Mouse (Mus musculus) heart, postnatal 10 days (tissue): ENCODE results near the gene Plxna2. TPM values are rescaled to one million over a fixed set of nuclear protein-coding genes. Genes with fewer than 3 reads are reported as not detected.

Source experiments
- DNase-seq, 2 experiments: peaks; one replicate each; pipeline ENCODE4 v3.0.0; 2021
- intact Hi-C: fragments of 180-260 bp; cut with DNase I; formaldehyde crosslinking; loops from one replicate; pipeline ENCODE4 v1.15.1; 2025
- total RNA-seq, 2 experiments: library from RNA; stranded (reverse); gene quantifications; 2 replicates each; pipeline ENCODE4 v1.2.3; 2021

Gene Plxna2
- total RNA-seq, 2 experiments from 2014 or later, result 25.5 to 34.6 TPM

GRCm38 (mm10) chr1:194793226-194793924, 175.4 kb downstream of the Plxna2 start:
- intact Hi-C loops, result no loop called here
- DNase-seq, result no peak

DNA sequence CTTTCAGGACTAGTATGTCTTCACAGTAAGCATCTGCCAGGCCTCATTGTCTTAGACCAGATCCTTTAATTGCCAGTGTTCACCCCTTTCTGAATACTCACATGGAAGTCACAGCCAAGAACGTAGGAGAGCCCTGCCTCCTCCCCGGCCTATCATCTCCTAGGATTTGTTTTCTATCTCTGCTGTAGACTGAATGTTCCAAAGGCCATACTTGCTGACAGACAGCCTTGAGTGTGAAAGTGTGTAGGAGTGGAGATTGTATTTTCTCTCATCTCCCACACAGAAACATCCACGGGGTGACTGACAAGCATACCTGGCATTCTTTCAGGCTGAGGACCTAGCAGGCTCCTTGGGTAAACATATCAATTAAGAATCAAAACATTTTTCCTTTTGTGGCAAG, 177.3 kb downstream of the Plxna2 start:
- DNase-seq, result no peak
- intact Hi-C loops, result no loop called here

- intact Hi-C loops, result no loop called here
- DNase-seq, result no peak
Measured at GRCm38 (mm10) chr1:194797843-194798242, 179.8 kb downstream of the Plxna2 start.

DNA sequence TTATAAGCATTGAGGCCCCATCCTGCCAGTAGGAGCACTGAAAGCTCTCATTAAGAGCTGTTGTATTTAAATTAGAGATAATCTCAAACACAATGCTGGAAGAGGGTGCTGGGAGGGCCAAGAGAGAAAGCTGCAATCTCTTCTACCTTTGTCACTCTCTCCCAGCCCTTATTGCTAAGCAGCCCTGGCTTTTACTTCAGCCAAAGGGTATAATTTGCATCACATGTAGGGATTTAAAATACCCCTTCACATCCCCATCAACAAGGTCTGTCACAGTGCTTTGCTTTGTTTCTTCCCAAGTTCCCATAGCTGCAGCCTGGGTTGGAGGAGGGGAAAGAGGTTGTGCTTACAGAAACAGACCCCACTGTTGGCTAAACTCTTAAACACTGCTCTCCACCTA, 180.5 kb downstream of the Plxna2 start:
- DNase-seq, result no peak
- intact Hi-C loops, result no loop called here

GRCm38 (mm10) chr1:194808261-194808660, 190.2 kb downstream of the Plxna2 start:
- intact Hi-C loops, result no loop called here
- DNase-seq, result peak; percentile 72 to 74

DNA sequence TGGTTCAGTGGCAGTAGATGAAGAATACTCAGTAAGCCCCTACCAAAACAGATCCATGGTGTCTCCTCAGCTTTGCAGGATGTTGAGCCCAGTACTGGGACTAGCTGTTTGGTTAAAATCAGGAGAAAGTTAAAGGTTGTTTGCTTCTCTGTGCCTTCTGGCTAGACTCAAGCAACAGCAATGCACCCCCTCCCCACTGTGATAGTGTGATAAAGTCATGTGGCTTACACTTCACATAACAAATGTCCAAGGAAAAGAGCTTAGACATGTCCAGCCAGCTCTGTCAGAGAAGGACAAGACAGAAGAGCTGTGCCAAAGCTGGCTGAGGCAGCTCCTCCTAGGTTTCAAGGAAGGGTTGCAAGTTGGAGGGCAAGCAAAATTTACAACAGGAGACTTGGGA, 190.7 kb downstream of the Plxna2 start:
- DNase-seq, result no peak
- intact Hi-C loops, result no loop called here

DNA sequence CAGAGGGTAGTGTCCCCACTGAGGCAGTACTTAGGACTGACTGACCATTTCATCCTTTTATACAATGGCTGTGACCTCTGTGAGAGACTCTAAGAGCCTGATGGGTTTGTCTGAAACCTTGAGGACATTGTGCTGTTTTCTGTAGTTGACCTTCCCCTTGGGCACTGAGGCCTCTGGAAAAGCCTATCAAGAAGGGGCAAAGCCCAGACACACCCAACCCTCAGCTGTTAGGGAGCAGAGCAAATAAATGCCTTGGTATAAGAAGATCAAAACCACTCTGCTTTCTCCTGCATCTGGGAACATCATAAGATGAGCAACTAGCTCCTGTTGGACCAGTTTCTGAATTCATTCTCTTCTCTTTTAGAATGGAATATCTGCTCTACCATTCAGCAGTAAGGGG, 191.6 kb downstream of the Plxna2 start:
- DNase-seq, result no peak
- intact Hi-C loops, result no loop called here

GRCm38 (mm10) chr1:194814187-194814586, 196.2 kb downstream of the Plxna2 start:
- DNase-seq, result no peak
- intact Hi-C loops, result loop anchor here (2.0 to 10.0 kb wide), 2 partner anchors 195 to 1429 kb away; partner anchors contain the start of gene Plxna2

DNA sequence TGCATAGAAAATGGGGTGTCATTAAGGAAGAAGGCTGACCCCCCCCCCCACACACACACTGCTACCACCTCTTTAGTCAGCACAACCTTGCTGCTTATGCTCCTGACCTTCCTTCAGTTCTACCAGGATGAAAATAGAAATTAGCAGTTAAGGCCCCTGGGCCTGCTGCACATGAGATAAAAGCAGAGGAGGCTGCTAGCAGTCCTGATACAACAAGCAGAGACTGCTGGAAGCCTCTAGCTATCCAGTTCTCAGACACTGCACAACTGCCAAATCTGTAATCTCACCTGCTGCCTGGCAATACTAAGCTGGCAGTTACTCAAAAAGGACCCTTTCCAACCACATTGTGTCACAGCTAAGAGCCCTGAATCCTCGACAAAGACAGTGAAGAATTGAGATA, 197.5 kb downstream of the Plxna2 start:
- DNase-seq, result peak; percentile 35 to 54
- intact Hi-C loops, result loop anchor here (2.0 to 10.0 kb wide), 2 partner anchors 197 to 1431 kb away; partner anchors contain the start of gene Plxna2

- DNase-seq, result peak; percentile 89 to 91
Measured at GRCm38 (mm10) chr1:194816913-194817312, 198.9 kb downstream of the Plxna2 start.

DNA sequence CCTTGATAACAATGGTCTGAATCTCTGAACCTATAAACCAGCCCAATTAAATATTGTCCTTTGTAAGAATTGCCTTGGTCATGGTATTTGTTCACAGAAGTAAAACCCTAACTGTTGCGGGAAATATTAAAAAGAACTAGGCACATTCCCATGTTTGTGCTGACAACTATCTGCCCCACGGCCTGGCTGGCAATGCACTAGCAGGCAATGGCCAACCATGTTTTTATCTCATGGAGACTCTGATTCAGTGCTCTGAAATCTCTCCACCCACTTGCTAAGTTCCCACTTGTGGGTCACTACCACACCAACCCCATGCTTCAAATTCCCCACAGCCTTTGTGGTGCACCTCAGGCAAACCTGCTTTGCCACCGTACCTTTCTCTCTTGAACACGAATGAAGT, 202.9 kb downstream of the Plxna2 start:
- intact Hi-C loops, result no loop called here
- no peak for DNase-seq

More at GRCm38 (mm10) chr1:194816913-194817312, 198.9 kb downstream of the Plxna2 start:
- intact Hi-C loops, result loop anchor here (2.0 to 10.0 kb wide), 2 partner anchors 60 to 1432 kb away; no protein-coding TSS in a partner anchor

DNA sequence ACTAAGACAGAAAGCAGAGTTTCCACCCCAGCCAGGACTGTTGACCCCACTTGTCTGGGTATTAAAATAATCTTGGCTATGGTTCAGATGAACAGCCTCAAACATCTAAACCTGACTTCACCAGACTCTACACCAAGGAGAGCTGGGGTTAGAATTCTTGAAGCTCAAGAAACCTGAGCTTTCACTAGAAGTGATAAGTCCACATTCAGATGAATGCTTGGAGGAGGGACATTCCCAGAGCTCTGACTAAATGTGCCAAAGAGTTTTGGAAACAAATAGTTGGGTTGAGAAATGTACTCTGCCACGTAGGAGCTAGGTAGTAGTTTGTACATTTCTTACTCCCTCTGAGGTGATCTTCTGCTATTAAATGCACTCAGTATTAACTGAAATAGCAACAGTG, 203.7 kb downstream of the Plxna2 start:
- DNase-seq, result no peak
- intact Hi-C loops, result no loop called here

DNA sequence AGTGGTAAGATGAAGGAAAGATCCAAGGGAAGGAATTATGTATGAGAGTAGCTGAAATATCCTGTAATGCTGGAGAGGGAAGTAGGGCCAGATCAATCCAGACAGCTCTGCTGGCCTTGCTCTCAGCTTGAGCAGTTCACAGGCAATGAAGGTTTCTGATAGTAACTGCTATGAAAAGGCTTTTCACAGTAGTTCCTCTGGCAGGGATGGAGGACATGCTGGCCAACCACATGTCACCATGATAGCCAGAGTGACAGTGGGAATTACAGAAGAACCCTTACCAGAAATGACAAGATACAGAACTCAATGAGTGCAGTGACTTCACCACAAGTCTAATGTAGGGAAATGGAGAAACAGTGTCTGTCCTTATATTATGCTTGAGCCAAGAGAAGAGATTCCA, 210.3 kb downstream of the Plxna2 start:
- no peak for DNase-seq
- intact Hi-C loops, result no loop called here

- peak; percentile 39 to 44 for DNase-seq
- intact Hi-C loops, result loop anchor here (5.0 kb wide), 1 partner anchor 42 kb away; no protein-coding TSS in a partner anchor
Measured at GRCm38 (mm10) chr1:194835238-194835637, 217.2 kb downstream of the Plxna2 start.

DNA sequence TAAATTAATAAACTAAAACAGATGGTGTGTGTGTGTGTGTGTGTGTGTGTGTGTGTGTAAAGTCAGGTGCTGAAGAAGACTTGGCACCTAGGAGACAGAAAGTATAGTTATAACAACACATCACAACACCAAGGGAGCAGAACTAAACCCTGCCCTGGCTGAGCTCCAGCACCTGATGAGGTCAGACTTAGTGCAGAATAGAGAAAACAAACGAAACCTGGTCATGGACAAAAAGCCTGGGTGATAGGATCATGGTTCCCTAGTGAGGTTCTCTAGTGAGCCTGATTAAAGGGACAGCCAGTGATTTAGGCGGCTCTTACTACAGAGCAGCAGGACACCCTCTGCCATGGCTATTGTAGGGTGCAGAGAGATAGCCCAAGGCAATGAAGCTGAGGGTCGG, 218.2 kb downstream of the Plxna2 start:
- intact Hi-C loops, result loop anchor here (5.0 kb wide), 1 partner anchor 41 kb away; no protein-coding TSS in a partner anchor
- no peak for DNase-seq

- intact Hi-C loops, result loop anchor here (5.0 kb wide), 1 partner anchor 41 kb away; no protein-coding TSS in a partner anchor
Measured at GRCm38 (mm10) chr1:194836671-194837070, 218.7 kb downstream of the Plxna2 start.

GRCm38 (mm10) chr1:194839230-194839910, 221.4 kb downstream of the Plxna2 start:
- DNase-seq, result peak; percentile 48 to 70
- intact Hi-C loops, result loop anchor here (2.0 to 5.0 kb wide), 3 partner anchors 38 to 123 kb away; no protein-coding TSS in a partner anchor

More at GRCm38 (mm10) chr1:194836671-194837070, 218.7 kb downstream of the Plxna2 start:
- no peak for DNase-seq

DNA sequence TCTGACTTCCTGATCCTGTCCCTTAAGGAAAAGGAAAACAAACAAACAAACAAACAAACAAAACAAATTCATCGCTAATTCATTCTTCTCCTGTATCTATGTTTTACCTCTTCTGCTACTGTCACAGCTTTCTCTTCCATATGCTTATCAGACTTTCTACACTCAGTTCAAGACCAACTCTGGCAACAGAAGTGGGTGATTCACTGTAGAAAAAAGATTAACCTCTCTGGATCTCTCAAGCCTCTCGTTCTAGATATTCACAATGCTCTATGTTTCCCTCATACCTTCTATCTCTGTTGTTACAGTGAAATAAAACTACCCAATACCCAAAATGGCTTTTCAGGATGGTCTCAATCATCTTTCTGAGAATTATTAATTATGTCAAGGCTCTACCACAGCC, 225.0 kb downstream of the Plxna2 start:
- intact Hi-C loops, result no loop called here
- no peak for DNase-seq

DNA sequence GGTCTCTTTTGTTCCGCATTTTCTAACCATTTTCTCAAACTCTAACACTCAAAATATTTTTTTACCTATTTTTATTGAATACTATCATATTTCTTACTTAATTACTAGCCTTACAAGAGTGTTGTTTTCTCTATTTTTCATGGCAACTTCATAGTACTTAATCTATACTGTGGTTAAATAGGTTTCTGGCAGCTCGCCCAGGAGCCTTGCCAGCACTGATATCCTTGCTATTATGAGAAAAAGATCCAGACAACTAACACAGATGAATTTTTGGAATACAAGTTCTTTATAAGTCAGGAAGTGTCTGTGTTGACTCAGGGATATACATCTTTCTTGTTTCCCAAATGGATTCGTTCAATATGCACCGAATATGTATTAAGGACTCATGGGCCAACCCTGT, 229.0 kb downstream of the Plxna2 start:
- intact Hi-C loops, result no loop called here
- DNase-seq, result no peak

DNA sequence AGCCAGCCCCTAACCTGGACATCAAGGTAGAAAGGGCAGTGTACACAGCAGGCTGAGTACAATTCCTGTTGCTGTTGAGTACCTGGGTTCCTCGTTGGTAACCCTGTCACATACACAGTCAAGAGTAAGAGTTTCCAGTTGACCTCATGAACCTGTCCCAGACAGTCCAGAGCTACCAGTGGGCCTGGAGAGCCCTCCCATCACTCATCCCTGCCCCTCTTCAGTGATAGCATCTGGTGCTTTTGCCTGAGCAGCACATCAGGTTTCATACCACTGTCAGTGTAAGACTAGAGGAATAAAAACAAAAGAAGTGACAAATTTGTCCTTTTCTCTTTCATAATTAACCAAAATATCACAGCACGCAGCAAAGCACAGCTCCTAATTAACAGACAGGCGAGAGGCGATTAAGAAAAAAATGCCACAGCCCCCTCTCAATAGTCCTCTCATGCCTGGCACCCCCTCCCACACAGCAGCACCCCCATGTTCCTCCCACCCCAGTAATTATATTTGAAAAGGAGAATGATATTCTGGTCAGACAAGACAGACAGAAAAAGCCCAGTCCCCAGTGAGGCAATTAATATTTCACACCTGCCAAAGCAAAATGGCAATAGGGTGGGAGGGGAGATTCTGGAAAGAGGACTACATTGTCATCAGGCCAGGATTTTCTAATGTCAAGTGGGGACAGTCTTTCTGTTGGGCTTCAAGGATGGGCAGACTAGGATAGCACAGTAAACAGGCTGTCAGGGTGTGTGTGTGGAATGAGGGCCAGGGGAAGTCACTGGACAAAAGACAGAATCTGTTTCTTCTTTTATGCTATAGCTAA, 233.4 kb downstream of the Plxna2 start:
- no peak for DNase-seq
- intact Hi-C loops, result no loop called here

DNA sequence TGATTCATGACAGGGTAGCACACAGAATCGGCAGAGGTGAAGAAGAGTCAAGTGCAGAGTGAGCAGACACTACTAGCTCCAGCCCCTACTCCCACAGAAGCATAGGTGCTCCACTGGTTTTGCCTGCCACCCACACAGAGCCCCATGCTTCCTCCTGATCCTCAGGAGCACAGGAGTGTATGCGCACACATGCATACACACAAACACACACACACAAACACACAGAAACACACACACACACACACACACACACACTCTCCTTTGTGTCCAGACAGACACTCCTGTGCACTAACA, 234.0 kb downstream of the Plxna2 start:
- DNase-seq, result no peak
- intact Hi-C loops, result no loop called here
